Mouse (Mus musculus) lung, adult 2 months (tissue): ENCODE data around the gene Tpt1.

Experiments used
- CTCF ChIP-seq: fragments of 200-500 bp; IDR thresholded peaks from 2 replicates; pipeline ENCODE4 v1.5.1; 2011; ENCODE audit warnings: mild to moderate bottlenecking, low read length, control low read depth; ENCODE audit not compliant: insufficient read depth
- POLR2A ChIP-seq: fragments of 200-500 bp; IDR thresholded peaks from 2 replicates; pipeline ENCODE4 v1.6.1; 2011; ENCODE audit warnings: low read depth, mild to moderate bottlenecking, control low read depth, low read length, borderline replicate concordance; ENCODE audit errors: extremely low read depth

GRCm38 (mm10) chr14:75876320-75877043 lies 31.6 kb downstream of the Tpt1 start:
- peak; percentile 61 for TF ChIP-seq CTCF
- TF ChIP-seq POLR2A, result no peak
